Mouse (Mus musculus): ENCODE measurements around the gene Slc30a2.

The Slc30a2 gene

GRCm38 (mm10) chr4:134401181-134401661, 58.2 kb downstream of the Slc30a2 start:
- DNase-seq (ENCODE audit: low spot score in 2 of 2), result peak; percentile 29 to 30

DNA sequence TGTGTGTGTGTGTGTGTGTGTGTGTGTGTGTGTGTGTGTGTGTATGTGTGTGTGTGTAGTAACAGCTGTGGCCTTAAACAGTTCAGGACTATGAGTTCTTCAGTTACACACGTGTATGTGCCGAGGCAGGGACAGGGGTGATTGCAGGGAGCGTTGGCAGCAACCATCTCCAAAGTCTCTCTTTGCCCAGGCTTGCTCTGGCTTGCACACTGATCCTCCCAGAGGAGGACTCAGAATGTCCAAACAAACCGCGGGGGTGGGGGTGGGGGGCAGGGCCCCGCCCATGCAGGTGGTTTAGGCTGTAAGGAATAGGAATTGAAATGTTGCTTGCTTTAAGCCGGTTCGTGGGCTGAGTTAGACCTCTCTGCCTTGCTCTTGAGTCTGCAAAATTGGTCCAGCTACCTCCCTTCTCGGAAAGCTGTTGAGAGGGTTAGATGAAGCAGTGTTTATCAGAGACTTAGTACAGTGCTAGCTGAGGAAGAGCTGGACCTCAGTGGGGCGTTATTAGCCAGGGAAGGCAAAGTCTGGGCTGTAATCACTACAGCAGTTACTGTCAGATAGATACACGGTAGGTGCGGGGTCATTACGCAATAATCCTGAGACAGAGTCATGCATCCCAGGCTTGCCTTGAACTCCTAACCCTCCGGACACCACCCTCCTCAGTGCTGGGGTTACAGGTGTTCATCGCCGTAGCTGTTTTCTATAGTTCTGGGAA, 59.0 kb downstream of the Slc30a2 start:
- DNase-seq (ENCODE audit: low spot score in 2 of 2), result no peak

- no peak for DNase-seq (ENCODE audit: low spot score in 2 of 2)
Observed at GRCm38 (mm10) chr4:134402571-134403262, 59.7 kb downstream of the Slc30a2 start.

DNA sequence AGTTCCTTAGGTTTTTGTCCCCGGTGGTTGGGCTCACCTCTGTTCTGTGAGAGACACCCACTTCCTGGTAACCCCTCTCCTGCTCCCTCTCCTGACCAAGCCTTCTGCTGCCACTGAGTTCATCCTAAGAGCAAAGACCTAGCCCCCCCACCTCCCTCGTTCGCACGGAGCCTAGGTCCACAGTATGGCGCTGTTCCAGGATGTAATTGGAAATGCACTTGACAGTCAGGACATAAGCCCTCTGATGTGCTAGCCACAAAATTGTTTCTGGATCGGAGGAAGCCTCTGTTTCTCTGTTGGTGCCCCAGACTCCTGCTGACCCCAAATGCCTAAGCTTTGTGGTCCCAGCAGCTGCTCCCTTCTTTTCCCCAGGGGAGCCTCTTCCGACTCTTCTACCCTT, 60.7 kb downstream of the Slc30a2 start:
- no peak for DNase-seq (ENCODE audit: low spot score in 2 of 2)
